Mouse (Mus musculus) thymus, adult 2 months (tissue): ENCODE measurements around the gene Cpxm2. TPM values are rescaled to one million over a fixed set of nuclear protein-coding genes. Genes with fewer than 3 reads are reported as not detected.

Experiments
- DNase-seq: peaks from one replicate; pipeline ENCODE4 v3.0.0; 2021
- H3K27ac ChIP-seq: fragments of 200-500 bp; 2 replicates; pipeline ENCODE4 v1.5.1; 2012; ENCODE audit warnings: low read length, control low read depth; ENCODE audit not compliant: control insufficient read depth, insufficient read depth
- H3K27me3 ChIP-seq: fragments of 200-500 bp; 2 replicates; pipeline ENCODE4 v1.6.1; 2012; ENCODE audit warnings: mild to moderate bottlenecking, low read length, moderate library complexity, mixed read lengths; ENCODE audit not compliant: control insufficient read depth, insufficient read depth
- H3K36me3 ChIP-seq: fragments of 200-500 bp; 2 replicates; pipeline ENCODE4 v1.6.1; 2012; ENCODE audit warnings: mild to moderate bottlenecking, low read length, moderate library complexity; ENCODE audit not compliant: control insufficient read depth, insufficient read depth
- H3K4me1 ChIP-seq: fragments of 200-500 bp; replicated peaks from 2 replicates; pipeline ENCODE4 v1.6.1; 2012; ENCODE audit warnings: low read length; ENCODE audit not compliant: control insufficient read depth, insufficient read depth
- H3K4me3 ChIP-seq: fragments of 200-500 bp; 2 replicates; pipeline ENCODE4 v1.5.1; 2012; ENCODE audit warnings: mild to moderate bottlenecking, low read length, control low read depth, moderate library complexity; ENCODE audit not compliant: control insufficient read depth, insufficient read depth
- CTCF ChIP-seq: fragments of 200-500 bp; IDR thresholded peaks from 2 replicates; pipeline ENCODE4 v1.5.1; 2012; ENCODE audit warnings: mild to moderate bottlenecking, control low read depth, low read length, moderate library complexity, borderline replicate concordance; ENCODE audit not compliant: control insufficient read depth, poor library complexity, insufficient read depth; ENCODE audit errors: extremely low read depth
- POLR2A ChIP-seq: fragments of 200-500 bp; IDR thresholded peaks from 2 replicates; pipeline ENCODE4 v1.6.1; 2012; ENCODE audit warnings: mild to moderate bottlenecking, low read length, control low read depth, moderate library complexity; ENCODE audit not compliant: control insufficient read depth, poor library complexity, insufficient read depth; ENCODE audit errors: extremely low read depth
- WGBS: fragments of 180-500 bp; shearing (Covaris S2); methylation state at CpG from one replicate; pipeline ENCODE4 v1.1.7; 2018; 5-methylcytosine and 5-hydroxymethylcytosine counted together
- polyA plus RNA-seq: library from polyadenylated mRNA; depleted of rRNA; stranded (reverse); fragments of >200 nt; gene quantifications from 2 replicates; pipeline ENCODE4 v1.2.3, GENCODE M21; 2012

The Cpxm2 gene
- polyA plus RNA-seq, 1 experiment, result 4.9 TPM

GRCm38 (mm10) chr7:132153725-132154147 lies 803 bp downstream of the Cpxm2 start:
- TF ChIP-seq POLR2A (no peak), CTCF (no peak)
- Histone ChIP-seq H3K36me3 (no peaks in the 10 kb centered on the region), H3K27me3 (peaks cover 2% of the 10 kb centered on the region; the same call in 1 of the 2 replicates), H3K4me1 (no peaks in the 10 kb centered on the region), H3K27ac (no peak overlapping the region), H3K4me3 (no peak overlapping the region)
- 57% methylated on average over 6 of the region's 6 CpGs for WGBS
- no peak for DNase-seq

- H3K27ac ChIP-seq, result no peak overlapping the region
- WGBS, result 86% methylated on average over 15 of the region's 15 CpGs
- H3K36me3 ChIP-seq, result no peaks in the 10 kb centered on the region
- TF ChIP-seq POLR2A, result no peak
- no peak for TF ChIP-seq CTCF
- no peak overlapping the region for H3K4me3 ChIP-seq
- no peak for DNase-seq
- no peaks in the 10 kb centered on the region for H3K4me1 ChIP-seq
- H3K27me3 ChIP-seq, result no peaks in the 10 kb centered on the region; the same call in 1 of the 2 replicates
Measured at GRCm38 (mm10) chr7:132145227-132145800, 9.2 kb downstream of the Cpxm2 start.

- Histone ChIP-seq H3K4me1 (no peaks in the 10 kb centered on the region), H3K36me3 (no peaks in the 10 kb centered on the region), H3K27ac (no peak overlapping the region), H3K27me3 (no peaks in the 10 kb centered on the region), H3K4me3 (no peak overlapping the region)
- DNase-seq, result no peak
- 94% methylated on average over 6 of the region's 6 CpGs for WGBS
- TF ChIP-seq CTCF (no peak), POLR2A (no peak)
Measured at GRCm38 (mm10) chr7:132128687-132129086, 25.9 kb downstream of the Cpxm2 start.

GRCm38 (mm10) chr7:132124948-132125347 lies 29.6 kb downstream of the Cpxm2 start:
- Histone ChIP-seq H3K4me3 (no peak overlapping the region), H3K36me3 (no peaks in the 10 kb centered on the region), H3K27ac (no peak overlapping the region), H3K4me1 (no peaks in the 10 kb centered on the region), H3K27me3 (no peaks in the 10 kb centered on the region)
- WGBS, result 81% methylated on average over 7 of the region's 7 CpGs
- no peak for DNase-seq
- TF ChIP-seq CTCF (no peak), POLR2A (no peak)

- Histone ChIP-seq H3K27me3 (no peaks in the 10 kb centered on the region), H3K27ac (no peak overlapping the region), H3K36me3 (no peaks in the 10 kb centered on the region), H3K4me3 (no peak overlapping the region), H3K4me1 (no peaks in the 10 kb centered on the region)
- 79% methylated on average over 7 of the region's 7 CpGs for WGBS
- no peak for TF ChIP-seq CTCF
- no peak for TF ChIP-seq POLR2A
- DNase-seq, result no peak
Measured at GRCm38 (mm10) chr7:132123211-132123610, 31.3 kb downstream of the Cpxm2 start.

- TF ChIP-seq POLR2A, result no peak
- no peak for TF ChIP-seq CTCF
- 92% methylated on average over 4 of the region's 4 CpGs for whole genome bisulfite sequencing
- H3K4me3 ChIP-seq, result no peak overlapping the region
- H3K27ac ChIP-seq, result no peak overlapping the region
- no peaks in the 10 kb centered on the region for H3K4me1 ChIP-seq
- no peak for DNase-seq
- no peaks in the 10 kb centered on the region for H3K36me3 ChIP-seq
- no peaks in the 10 kb centered on the region for H3K27me3 ChIP-seq
Measured at GRCm38 (mm10) chr7:132119817-132120216, 34.7 kb downstream of the Cpxm2 start.

- no peak overlapping the region for H3K4me3 ChIP-seq
- WGBS, result 78% methylated on average over 5 of the region's 5 CpGs
- DNase-seq, result no peak
- no peak overlapping the region for H3K27ac ChIP-seq
- no peaks in the 10 kb centered on the region for H3K36me3 ChIP-seq
- H3K4me1 ChIP-seq, result no peaks in the 10 kb centered on the region
- H3K27me3 ChIP-seq, result no peaks in the 10 kb centered on the region
- TF ChIP-seq CTCF, result no peak
- no peak for TF ChIP-seq POLR2A
Measured at GRCm38 (mm10) chr7:132111770-132112169, 42.8 kb downstream of the Cpxm2 start.
